Mouse (Mus musculus): ENCODE results near the gene Ascc2. TPM values are rescaled to one million over a fixed set of nuclear protein-coding genes. Genes with fewer than 3 reads are reported as not detected.
"Not testable (repeated sequence)": the region's sequence is repeated elsewhere in the genome, so short reads cannot be mapped to it uniquely, and the experiment has no call there.

Gene Ascc2
- total RNA-seq, 1 experiment from 2014 or later = 22.0 TPM

GRCm38 (mm10) chr11:4678700-4679440, 41.3 kb downstream of the Ascc2 start:
- no peak for ATAC-seq (replicated peaks; ENCODE audit: low read depth, poor library complexity, severe bottlenecking)

- ATAC-seq (replicated peaks; ENCODE audit: low read depth, poor library complexity, severe bottlenecking) = no peak
These were observed 41.9 kb downstream of the Ascc2 start for GRCm38 (mm10) chr11:4679441-4679832.

GRCm38 (mm10) chr11:4680126-4680525, 42.6 kb downstream of the Ascc2 start:
- ATAC-seq (replicated peaks; ENCODE audit: low read depth, poor library complexity, severe bottlenecking) = no peak

GRCm38 (mm10) chr11:4683516-4683915, 46.0 kb downstream of the Ascc2 start:
- no peak for ATAC-seq (replicated peaks; ENCODE audit: low read depth, poor library complexity, severe bottlenecking)

GRCm38 (mm10) chr11:4684186-4684585, 46.6 kb downstream of the Ascc2 start:
- ATAC-seq (replicated peaks; ENCODE audit: low read depth, poor library complexity, severe bottlenecking) = no peak

- ATAC-seq (replicated peaks; ENCODE audit: low read depth, poor library complexity, severe bottlenecking) = no peak
These were observed 47.5 kb downstream of the Ascc2 start for GRCm38 (mm10) chr11:4685071-4685470.

GRCm38 (mm10) chr11:4685510-4685909, 48.0 kb downstream of the Ascc2 start:
- no peak for ATAC-seq (replicated peaks; ENCODE audit: low read depth, poor library complexity, severe bottlenecking)

GRCm38 (mm10) chr11:4687027-4687426, 49.5 kb downstream of the Ascc2 start:
- no peak for ATAC-seq (replicated peaks; ENCODE audit: low read depth, poor library complexity, severe bottlenecking)

GRCm38 (mm10) chr11:4687874-4688273, 50.3 kb downstream of the Ascc2 start:
- no peak for ATAC-seq (replicated peaks; ENCODE audit: low read depth, poor library complexity, severe bottlenecking)

- no peak for ATAC-seq (replicated peaks; ENCODE audit: low read depth, poor library complexity, severe bottlenecking)
These were observed 51.3 kb downstream of the Ascc2 start for GRCm38 (mm10) chr11:4688632-4689380.

GRCm38 (mm10) chr11:4690353-4690752, 52.8 kb downstream of the Ascc2 start:
- ATAC-seq (replicated peaks; ENCODE audit: low read depth, poor library complexity, severe bottlenecking) = no peak

GRCm38 (mm10) chr11:4691213-4691612, 53.7 kb downstream of the Ascc2 start:
- no peak for ATAC-seq (replicated peaks; ENCODE audit: low read depth, poor library complexity, severe bottlenecking)

- ATAC-seq (replicated peaks; ENCODE audit: low read depth, poor library complexity, severe bottlenecking) = no peak
These were observed 54.6 kb downstream of the Ascc2 start for GRCm38 (mm10) chr11:4692162-4692561.

GRCm38 (mm10) chr11:4697043-4697983, 59.8 kb downstream of the Ascc2 start:
- peak; percentile 60; the same call in 1 of the 2 replicates for ATAC-seq (replicated peaks; ENCODE audit: low read depth, poor library complexity, severe bottlenecking)

GRCm38 (mm10) chr11:4700726-4701125, 63.2 kb downstream of the Ascc2 start:
- no peak for ATAC-seq (replicated peaks; ENCODE audit: low read depth, poor library complexity, severe bottlenecking)

- ATAC-seq (replicated peaks; ENCODE audit: low read depth, poor library complexity, severe bottlenecking) = no peak
These were observed 66.1 kb downstream of the Ascc2 start for GRCm38 (mm10) chr11:4703688-4704071.

GRCm38 (mm10) chr11:4704072-4704964, 66.8 kb downstream of the Ascc2 start, which contains the start of the genes Uqcr10 and Zmat5:
Gene Uqcr10, minus strand, starts transcription at chr11:4704342.
Gene Zmat5, plus strand, starts transcription at chr11:4704678.
- ATAC-seq (replicated peaks; ENCODE audit: low read depth, poor library complexity, severe bottlenecking) = peak; percentile 98

- no peak for ATAC-seq (replicated peaks; ENCODE audit: low read depth, poor library complexity, severe bottlenecking)
These were observed 67.6 kb downstream of the Ascc2 start for GRCm38 (mm10) chr11:4705178-4705577.

- not testable (repeated sequence) for ATAC-seq (replicated peaks; ENCODE audit: low read depth, poor library complexity, severe bottlenecking)
These were observed 72.6 kb downstream of the Ascc2 start for GRCm38 (mm10) chr11:4710188-4710587.
